Mouse (Mus musculus) C2C12 (cell line): ENCODE data around the gene Prkg1.

ENCODE experiments used
- CEBPB ChIP-seq: IDR thresholded peaks from one replicate; pipeline ENCODE4 v1.6.1; 2011; ENCODE audit warnings: low read depth, mild to moderate bottlenecking, control low read depth, moderate library complexity
- CTCF ChIP-seq: IDR thresholded peaks from one replicate; pipeline ENCODE4 v1.5.1; 2011; ENCODE audit not compliant: control insufficient read depth, insufficient read depth, insufficient read length
- MAX ChIP-seq: IDR thresholded peaks from one replicate; pipeline ENCODE4 v1.6.1; 2011; ENCODE audit warnings: mild to moderate bottlenecking, control low read depth

DNA sequence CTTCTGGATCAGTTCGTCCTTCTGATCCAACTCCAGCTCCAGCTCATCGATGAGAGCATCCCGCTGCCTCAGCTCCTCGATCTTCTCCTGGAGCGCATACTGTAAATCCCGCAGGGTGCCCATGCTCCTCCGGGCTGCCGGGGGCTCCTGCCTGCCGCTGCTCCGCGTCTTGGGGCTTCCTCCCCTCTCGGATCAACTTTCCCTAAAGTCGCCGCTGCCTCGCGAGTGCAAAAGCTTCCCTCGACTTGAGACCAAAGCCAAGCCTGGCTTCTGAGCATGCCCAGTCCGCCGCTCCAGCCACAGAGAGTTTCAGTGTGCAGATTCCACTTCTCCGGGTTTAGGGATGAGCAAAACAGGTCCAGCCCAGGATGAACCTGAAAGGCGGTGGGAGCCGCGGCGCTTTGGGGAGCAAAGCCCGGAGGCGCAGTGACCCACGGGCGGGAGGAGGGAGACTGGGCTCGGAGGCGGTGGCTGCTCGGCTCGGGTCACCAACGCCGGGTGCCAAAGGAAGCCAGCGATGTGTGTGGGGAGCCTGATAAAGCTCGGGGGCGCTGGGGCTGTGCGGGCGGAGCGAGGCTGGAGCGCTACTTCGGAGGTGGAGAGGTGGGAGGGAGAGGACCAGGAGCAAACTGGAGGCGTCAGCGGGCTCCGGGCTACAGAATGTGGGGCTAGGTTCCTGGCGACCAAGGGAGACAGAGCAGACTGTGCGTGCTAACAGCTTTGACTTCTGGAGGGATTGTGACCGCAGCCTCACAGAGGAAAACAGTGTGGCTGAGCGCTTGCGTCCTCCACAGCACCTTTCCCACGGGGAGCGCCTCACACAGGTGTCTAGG is 100.5 kb downstream of the Prkg1 start:
- TF ChIP-seq CTCF (no peak), CEBPB (no peak), MAX (no peak)
